Mouse (Mus musculus) olfactory bulb, adult 2 months (tissue): ENCODE measurements around the gene Rrp12. TPM values are rescaled to one million over a fixed set of nuclear protein-coding genes. Genes with fewer than 3 reads are reported as not detected.

Source experiments
- H3K27ac ChIP-seq: fragments of 200-500 bp; 2 replicates; pipeline ENCODE4 v1.5.1; 2012; ENCODE audit warnings: low read depth, low read length; ENCODE audit not compliant: insufficient read depth
- H3K4me1 ChIP-seq: fragments of 200-500 bp; 2 replicates; pipeline ENCODE4 v1.6.1; 2012; ENCODE audit warnings: low read length; ENCODE audit not compliant: control insufficient read depth, insufficient read depth
- H3K4me3 ChIP-seq: fragments of 200-500 bp; 2 replicates; pipeline ENCODE4 v1.5.1; 2012; ENCODE audit warnings: mild to moderate bottlenecking, low read depth, low read length, moderate library complexity; ENCODE audit not compliant: insufficient read depth
- CTCF ChIP-seq: fragments of 200-500 bp; IDR thresholded peaks from 2 replicates; pipeline ENCODE4 v1.5.1; 2012; ENCODE audit warnings: low read depth, mild to moderate bottlenecking, low read length, moderate library complexity; ENCODE audit not compliant: insufficient read depth
- POLR2A ChIP-seq: fragments of 200-500 bp; IDR thresholded peaks from 2 replicates; pipeline ENCODE4 v1.6.1; 2012; ENCODE audit warnings: mild to moderate bottlenecking, low read depth, low read length, moderate library complexity; ENCODE audit not compliant: insufficient read depth
- WGBS: fragments of 180-500 bp; shearing (Covaris S2); methylation state at CpG from one replicate; pipeline ENCODE4 v1.1.7; 2018; 5-methylcytosine and 5-hydroxymethylcytosine counted together
- polyA plus RNA-seq: library from polyadenylated mRNA; stranded (reverse); fragments of >200 nt; gene quantifications from 2 replicates; pipeline ENCODE4 v1.2.4, GENCODE M21; 2012; ENCODE audit warnings: low replicate concordance; ENCODE audit not compliant: missing spikeins, insufficient read depth, insufficient read length

Gene Rrp12
- polyA plus RNA-seq, 1 experiment, result not detected

DNA sequence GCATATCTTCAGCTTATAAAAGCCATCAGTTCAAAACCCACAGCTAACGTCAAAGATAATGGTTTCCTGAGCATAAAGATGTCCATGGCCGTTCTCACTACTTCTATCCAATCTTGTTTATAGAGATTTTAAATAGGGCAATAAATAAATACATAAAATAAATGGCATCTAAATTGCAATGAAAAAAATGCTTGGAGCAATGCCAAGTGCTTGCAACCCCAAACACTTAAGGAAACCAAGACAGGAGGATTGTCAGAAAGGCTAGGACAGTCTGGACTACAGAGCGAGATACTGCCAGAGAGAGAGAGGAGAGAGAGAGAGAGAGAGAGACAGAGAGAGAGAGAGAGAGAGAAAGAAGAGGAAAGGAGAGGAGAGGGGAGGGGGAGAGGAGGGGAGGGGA lies 69.4 kb downstream of the Rrp12 start:
- TF ChIP-seq CTCF (no peak), POLR2A (no peak)
- Histone ChIP-seq H3K27ac (no peak overlapping the region), H3K4me1 (peaks cover under 1% of the 10 kb centered on the region), H3K4me3 (no peak overlapping the region)
- 83% methylated on average over 3 of the region's 3 CpGs for WGBS

DNA sequence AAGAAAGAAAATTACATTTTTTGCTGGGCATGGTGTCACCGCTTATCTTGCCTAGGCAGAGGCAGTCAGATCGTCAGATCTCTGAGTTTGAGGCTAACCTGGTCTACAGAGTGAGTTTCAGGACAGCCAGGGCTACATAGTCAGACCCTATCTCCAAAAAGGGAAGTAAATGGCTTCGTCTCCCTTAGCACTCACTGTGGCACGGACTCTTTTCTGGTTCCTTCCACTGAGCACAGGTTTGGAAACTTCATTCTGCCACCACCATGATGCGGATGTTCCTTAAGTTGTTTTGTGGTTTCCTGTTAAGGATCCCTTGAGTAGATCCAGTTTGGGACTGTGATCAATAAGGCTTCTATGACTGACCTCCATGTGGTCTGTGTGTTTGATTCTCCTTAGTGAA lies 71.0 kb downstream of the Rrp12 start:
- 89% methylated on average over 5 of the region's 5 CpGs for WGBS
- Histone ChIP-seq H3K27ac (no peak overlapping the region), H3K4me1 (no peaks in the 10 kb centered on the region; the same call in 1 of the 2 replicates), H3K4me3 (no peak overlapping the region)
- TF ChIP-seq CTCF (no peak), POLR2A (no peak)

DNA sequence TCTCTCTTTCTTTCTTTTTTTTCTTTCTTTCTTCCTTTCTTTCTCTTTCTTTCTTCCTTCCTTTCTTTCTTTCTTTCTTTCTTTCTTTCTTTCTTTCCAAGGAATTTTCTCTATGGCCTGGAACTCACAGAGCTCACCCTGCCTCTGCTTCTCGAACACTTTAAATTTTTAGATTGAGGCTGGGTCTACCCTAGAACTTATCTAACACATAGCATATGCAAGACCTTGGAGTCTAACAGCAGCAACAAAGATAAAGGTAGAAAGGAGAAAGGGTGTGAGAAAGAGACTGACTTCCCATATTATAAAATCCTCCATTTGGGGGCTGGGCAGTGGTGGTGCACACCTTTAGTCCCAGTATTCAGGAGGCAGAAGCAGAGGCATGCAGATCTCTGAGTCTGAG lies 73.4 kb downstream of the Rrp12 start:
- 87% methylated on average over 1 of the region's 1 CpGs for WGBS

DNA sequence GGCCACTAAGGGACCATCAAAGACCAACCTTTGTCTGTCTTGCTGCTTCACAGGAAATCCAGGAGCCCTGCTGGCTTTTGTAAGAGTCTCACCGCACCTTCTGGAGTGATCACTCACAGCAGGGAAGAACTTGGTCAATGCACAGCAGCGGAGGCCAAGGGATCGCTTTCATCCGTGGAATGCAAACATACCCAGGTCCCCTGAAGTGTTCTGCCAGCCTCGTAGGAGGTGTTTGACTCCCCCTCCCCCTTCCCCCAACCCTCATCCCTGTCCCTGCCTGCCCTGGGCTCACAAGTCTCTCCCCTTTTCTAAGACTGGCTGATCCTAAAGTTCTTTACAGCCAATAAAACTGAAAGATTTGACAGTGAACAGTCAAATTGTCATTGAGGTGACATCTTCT lies 74.5 kb downstream of the Rrp12 start:
- no peaks in the 10 kb centered on the region for H3K4me1 ChIP-seq
- no peak overlapping the region for H3K27ac ChIP-seq
- TF ChIP-seq CTCF, result no peak
- no peak for TF ChIP-seq POLR2A
- 48% methylated on average over 5 of the region's 5 CpGs for WGBS
- H3K4me3 ChIP-seq, result no peak overlapping the region

More for the DNA sequence above, 73.4 kb downstream of the Rrp12 start:
- TF ChIP-seq POLR2A (no peak), CTCF (no peak)
- no peak overlapping the region for H3K4me3 ChIP-seq
- H3K4me1 ChIP-seq, result no peaks in the 10 kb centered on the region
- H3K27ac ChIP-seq, result no peak overlapping the region

DNA sequence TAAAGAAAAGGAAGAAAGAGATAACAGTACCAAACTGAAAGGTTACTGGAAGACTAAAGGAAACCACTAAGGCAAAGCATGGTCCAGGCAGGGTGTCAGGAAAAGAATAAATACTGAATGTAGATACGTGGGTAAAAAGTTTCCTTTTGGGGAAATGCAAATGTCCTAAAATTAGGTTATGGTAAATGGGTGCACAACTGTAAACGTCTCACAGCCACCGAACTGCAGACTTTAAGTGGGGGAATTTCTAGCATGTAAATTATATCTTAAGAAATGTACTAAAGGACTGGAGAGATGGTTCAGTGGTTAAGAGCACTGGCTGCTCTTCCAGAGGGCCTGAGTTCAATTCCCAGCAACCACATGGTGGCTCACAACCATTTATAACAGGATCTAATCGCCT lies 77.2 kb downstream of the Rrp12 start:
- TF ChIP-seq POLR2A, result no peak
- TF ChIP-seq CTCF, result no peak
- H3K4me1 ChIP-seq, result no peaks in the 10 kb centered on the region
- H3K4me3 ChIP-seq, result no peak overlapping the region
- H3K27ac ChIP-seq, result no peak overlapping the region
- WGBS, result 78% methylated on average over 4 of the region's 4 CpGs

DNA sequence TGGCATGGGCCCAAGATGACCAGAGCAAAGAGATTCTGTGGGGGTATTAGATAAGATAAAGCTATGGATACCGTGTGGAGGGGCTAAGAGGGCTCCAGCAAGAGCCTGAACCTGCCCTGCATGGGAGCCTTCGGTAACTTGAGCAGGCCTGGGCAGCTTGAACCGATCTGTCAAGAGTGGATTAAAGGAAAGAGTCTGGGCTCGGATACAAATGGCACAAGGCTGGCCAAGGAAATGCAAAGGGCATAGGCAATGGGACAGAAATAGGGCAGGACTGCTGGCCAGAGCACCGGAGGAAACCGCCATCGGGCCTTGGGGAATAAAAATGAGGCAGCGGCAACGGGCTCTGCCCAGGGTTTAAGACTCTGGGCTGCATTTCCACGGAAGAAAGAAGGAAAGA lies 78.6 kb downstream of the Rrp12 start:
- Histone ChIP-seq H3K4me3 (no peak overlapping the region), H3K27ac (no peak overlapping the region), H3K4me1 (no peaks in the 10 kb centered on the region)
- TF ChIP-seq CTCF (no peak), POLR2A (no peak)
- 44% methylated on average over 10 of the region's 10 CpGs for WGBS

DNA sequence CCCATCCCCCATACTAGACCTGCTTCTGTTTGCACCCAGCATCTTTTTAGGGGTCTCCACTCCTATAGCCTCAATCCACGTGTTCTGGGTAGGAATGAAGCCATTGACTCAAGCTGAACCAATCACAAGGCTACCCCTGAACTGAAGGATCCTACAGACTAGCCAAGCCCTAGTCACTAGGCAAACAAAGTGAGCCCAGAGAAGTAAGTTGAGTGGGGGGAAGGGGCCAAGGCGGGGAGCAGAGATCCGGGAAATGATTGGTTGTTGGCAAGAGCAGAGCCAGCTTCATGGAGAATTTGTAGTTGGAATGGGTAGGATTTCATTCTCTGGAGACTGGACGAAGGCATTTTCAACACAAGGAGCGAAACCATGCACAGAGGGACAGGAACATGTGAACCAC lies 79.1 kb downstream of the Rrp12 start:
- 72% methylated on average over 5 of the region's 5 CpGs for WGBS
- H3K27ac ChIP-seq, result no peak overlapping the region
- H3K4me3 ChIP-seq, result no peak overlapping the region
- TF ChIP-seq POLR2A (no peak), CTCF (no peak)
- H3K4me1 ChIP-seq, result no peaks in the 10 kb centered on the region

DNA sequence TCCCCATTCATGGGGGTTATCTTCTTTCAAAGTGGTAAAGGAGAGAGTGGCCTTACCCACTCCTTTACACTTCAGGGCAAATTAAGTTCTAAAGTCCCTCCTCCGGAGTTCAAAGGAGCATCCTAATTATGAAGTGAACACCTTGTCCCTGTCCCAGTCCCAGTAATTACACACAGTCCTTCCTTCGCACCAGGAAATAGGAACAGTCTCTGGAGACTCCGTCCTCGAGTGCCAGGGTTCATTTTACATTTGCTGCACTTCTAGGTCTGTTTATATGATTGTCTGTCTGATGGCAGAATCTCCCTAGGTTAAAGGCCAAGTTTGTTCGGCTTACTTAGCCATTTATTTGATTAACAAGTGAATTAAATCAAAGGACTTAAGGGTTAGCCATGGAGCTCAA lies 79.6 kb downstream of the Rrp12 start:
- TF ChIP-seq CTCF (no peak), POLR2A (no peak)
- Histone ChIP-seq H3K4me3 (no peak overlapping the region), H3K27ac (no peak overlapping the region), H3K4me1 (no peaks in the 10 kb centered on the region)
- 76% methylated on average over 5 of the region's 5 CpGs for WGBS

DNA sequence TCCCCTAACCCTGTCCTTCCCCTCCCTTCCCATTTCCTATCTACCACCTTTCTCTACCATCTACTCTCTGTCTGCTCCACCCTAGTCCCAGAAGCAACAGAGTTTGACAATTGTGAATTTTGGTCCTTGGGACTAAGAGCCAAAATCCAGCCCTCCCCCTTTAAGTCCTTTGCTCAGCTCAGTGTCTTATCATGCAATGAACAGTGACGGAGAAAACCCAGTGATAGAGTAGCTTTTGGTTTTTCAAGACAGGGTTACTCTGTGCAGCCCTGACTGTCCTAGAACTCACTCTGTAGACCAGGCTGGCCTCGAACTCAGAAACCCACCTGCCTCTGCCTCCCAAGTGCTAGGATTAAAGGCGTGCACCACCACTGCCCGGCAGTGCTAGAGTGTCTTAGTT lies 82.6 kb downstream of the Rrp12 start:
- WGBS, result 92% methylated on average over 4 of the region's 4 CpGs
- TF ChIP-seq CTCF, result no peak
- no peak for TF ChIP-seq POLR2A

More for the DNA sequence above, 82.6 kb downstream of the Rrp12 start:
- Histone ChIP-seq H3K27ac (no peak overlapping the region), H3K4me1 (no peaks in the 10 kb centered on the region), H3K4me3 (no peak overlapping the region)

Other genes with a start within 250 kb of the Rrp12 start
- not detected in 2 replicates for gene Slit1, start 152.5 kb downstream of the Rrp12 start, polyA plus RNA-seq
- gene Arhgap19, start 94.1 kb downstream of the Rrp12 start, polyA plus RNA-seq, result not detected in 2 replicates
- not detected in 2 replicates for gene Frat1, start 66.2 kb downstream of the Rrp12 start, polyA plus RNA-seq
- gene Frat2, start 48.0 kb downstream of the Rrp12 start, polyA plus RNA-seq, result not detected in 2 replicates
- gene Pgam1, start 15.8 kb upstream of the Rrp12 start, polyA plus RNA-seq, result 261 and 289 TPM in 2 replicates
- gene Exosc1, start 37.2 kb upstream of the Rrp12 start, polyA plus RNA-seq, result not detected in 2 replicates
- gene Zdhhc16, start 37.3 kb upstream of the Rrp12 start, polyA plus RNA-seq, result not detected in 2 replicates
- not detected in 2 replicates for gene Mms19, start 85.0 kb upstream of the Rrp12 start, polyA plus RNA-seq
- gene Ubtd1, start 85.6 kb upstream of the Rrp12 start, polyA plus RNA-seq, result not detected in 2 replicates
- gene Ankrd2, start 139.8 kb upstream of the Rrp12 start, polyA plus RNA-seq, result not detected in 2 replicates
- not detected in 2 replicates for gene Hoga1, start 149.4 kb upstream of the Rrp12 start, polyA plus RNA-seq
- not detected in 2 replicates for gene 4933411K16Rik, start 156.1 kb upstream of the Rrp12 start, polyA plus RNA-seq
- gene Morn4, start 190.2 kb upstream of the Rrp12 start, polyA plus RNA-seq, result not detected in 2 replicates
- gene Pi4k2a, start 194.3 kb upstream of the Rrp12 start, polyA plus RNA-seq, result not detected in 2 replicates
- gene Avpi1, start 232.9 kb upstream of the Rrp12 start, polyA plus RNA-seq, result not detected in 2 replicates